Mouse (Mus musculus) heart, embryonic 14.5 days (tissue): ENCODE measurements around the gene Stag1. TPM values are rescaled to one million over a fixed set of nuclear protein-coding genes. Genes with fewer than 3 reads are reported as not detected.

Experiments
- ATAC-seq: fragments of 200-750 bp; cut with Nextera tagmentation; 2 replicates; pipeline ENCODE4 v1.8.0; 2017; ENCODE audit warnings: low read depth, moderate TSS enrichment; ENCODE audit not compliant: insufficient number of reproducible peaks, insufficient read depth, low FRiP score
- H3K27ac ChIP-seq, 2 experiments: fragments of 200-500 bp in 1 of 2; fragments of 300-500 bp in 1 of 2; sonication (generic) in 1 of 2; replicated peaks in 1 of 2; 2 replicates each; pipeline ENCODE4 v1.5.1; 2012 to 2014; ENCODE audit warnings: low read depth in 2 of 2, low read length in 2 of 2, control low read depth in 1 of 2, mild to moderate bottlenecking in 1 of 2, mixed read lengths in 1 of 2; ENCODE audit not compliant: control insufficient read depth in 1 of 2, insufficient read depth in 1 of 2
- H3K27me3 ChIP-seq: fragments of 300-500 bp; sonication (generic); 2 replicates; pipeline ENCODE4 v1.6.1; 2014; ENCODE audit warnings: mild to moderate bottlenecking, low read length, control low read depth; ENCODE audit not compliant: control insufficient read depth, insufficient read depth
- H3K36me3 ChIP-seq: fragments of 300-500 bp; sonication (generic); 2 replicates; pipeline ENCODE4 v1.6.1; 2014; ENCODE audit warnings: mild to moderate bottlenecking, control low read depth, low read length, mixed read lengths; ENCODE audit not compliant: control insufficient read depth, insufficient read depth
- H3K4me1 ChIP-seq, 2 experiments: fragments of 200-500 bp in 1 of 2; fragments of 300-500 bp in 1 of 2; sonication (generic) in 1 of 2; 2 replicates each; pipeline ENCODE4 v1.6.1; 2012 to 2014; ENCODE audit warnings: low read length in 2 of 2, control low read depth in 1 of 2, mixed read lengths in 1 of 2; ENCODE audit not compliant: control insufficient read depth in 2 of 2, insufficient read depth in 2 of 2
- H3K4me2 ChIP-seq: fragments of 300-500 bp; sonication (generic); 2 replicates; pipeline ENCODE4 v1.6.1; 2014; ENCODE audit warnings: mild to moderate bottlenecking, low read length
- H3K4me3 ChIP-seq, 2 experiments: fragments of 200-500 bp in 1 of 2; fragments of 300-500 bp in 1 of 2; sonication (generic) in 1 of 2; 2 replicates each; pipeline ENCODE4 v1.5.1; 2012 to 2014; ENCODE audit warnings: low read length in 2 of 2, mild to moderate bottlenecking in 2 of 2, control low read depth in 1 of 2, low read depth in 1 of 2, moderate library complexity in 1 of 2; ENCODE audit not compliant: control insufficient read depth in 1 of 2, insufficient read depth in 1 of 2
- H3K9ac ChIP-seq: fragments of 300-500 bp; sonication (generic); 2 replicates; pipeline ENCODE4 v1.6.1; 2014; ENCODE audit warnings: mild to moderate bottlenecking, low read length
- H3K9me3 ChIP-seq: fragments of 300-500 bp; sonication (generic); 2 replicates; pipeline ENCODE4 v1.6.1; 2016; ENCODE audit warnings: low read length, control low read depth; ENCODE audit not compliant: control insufficient read depth
- WGBS: fragments of 180-500 bp; shearing (Covaris S2); extraction: QIAGEN DNeasy Blood & Tissue Kit; methylation state at CpG from one replicate; pipeline ENCODE4 v1.1.7; 2014; 5-methylcytosine and 5-hydroxymethylcytosine counted together
- polyA plus RNA-seq: library from polyadenylated mRNA; unstranded; fragments of >200 nt; fragmentation: Nextera tagmentation; extraction: Ambion mirVana; gene quantifications from 2 replicates; pipeline ENCODE4 v1.2.1, GENCODE M21; 2014

The Stag1 gene
- polyA plus RNA-seq, 1 experiment from 2014 or later: 34.8 TPM

DNA sequence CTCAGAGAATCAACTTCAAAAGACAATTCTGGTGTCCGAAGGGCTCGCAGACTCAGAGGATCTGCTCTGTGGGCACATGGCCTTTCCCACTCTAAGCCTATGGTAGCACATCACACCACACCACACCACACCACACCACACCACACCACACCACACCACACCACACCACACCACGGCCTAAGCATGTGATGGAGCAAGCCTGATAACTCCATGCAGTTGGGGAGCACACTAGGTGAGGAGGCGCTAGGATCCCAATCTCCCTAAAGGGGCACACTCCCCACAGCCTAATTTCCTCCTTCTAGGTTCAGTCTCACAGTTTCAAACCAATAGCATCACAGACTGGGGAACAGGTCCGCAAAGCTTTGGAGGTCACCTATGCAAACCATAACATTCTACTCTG, 381.1 kb downstream of the Stag1 start:
- H3K36me3 ChIP-seq: peaks cover 12% of the 10 kb centered on the region; the same call in 1 of the 2 replicates
- H3K27me3 ChIP-seq: no peaks in the 10 kb centered on the region
- peaks cover 10% of the 10 kb centered on the region for H3K9me3 ChIP-seq
- no peak overlapping the region for H3K9ac ChIP-seq
- H3K4me1 ChIP-seq: no peaks in the 10 kb centered on the region; a peak in 2 of 4 replicates
- 88% methylated on average over 5 of the region's 5 CpGs for WGBS
- no peak for ATAC-seq
- H3K4me3 ChIP-seq: no peak overlapping the region
- no peak overlapping the region for H3K27ac ChIP-seq
- no peak overlapping the region for H3K4me2 ChIP-seq

DNA sequence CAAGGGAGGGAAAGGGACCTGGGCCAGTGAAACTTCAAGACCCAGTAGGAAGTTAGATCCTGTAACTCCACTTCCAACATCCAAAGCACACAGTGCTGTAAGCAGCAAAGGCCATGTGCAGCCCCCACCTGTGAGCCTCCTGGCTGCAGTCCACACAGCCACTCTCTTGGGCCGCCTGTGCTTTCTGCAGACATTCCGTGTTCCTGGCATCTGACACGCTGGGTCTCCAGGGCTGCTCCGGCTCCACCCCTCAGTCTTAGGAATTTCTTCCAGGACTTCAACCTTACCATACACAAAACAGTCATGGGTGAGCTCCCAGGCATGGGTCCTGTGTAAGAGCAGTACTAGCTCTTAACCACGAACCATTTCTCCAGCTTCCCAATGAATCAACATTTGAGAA, 381.7 kb downstream of the Stag1 start:
- WGBS: 54% methylated on average over 5 of the region's 5 CpGs
- H3K9ac ChIP-seq: no peak overlapping the region
- no peaks in the 10 kb centered on the region for H3K27me3 ChIP-seq
- H3K4me2 ChIP-seq: no peak overlapping the region
- H3K4me1 ChIP-seq: no peaks in the 10 kb centered on the region; a peak in 2 of 4 replicates
- no peak overlapping the region for H3K4me3 ChIP-seq
- no peak for ATAC-seq
- no peak overlapping the region for H3K27ac ChIP-seq
- H3K9me3 ChIP-seq: peaks cover 10% of the 10 kb centered on the region
- peaks cover 17% of the 10 kb centered on the region; the same call in 1 of the 2 replicates for H3K36me3 ChIP-seq

DNA sequence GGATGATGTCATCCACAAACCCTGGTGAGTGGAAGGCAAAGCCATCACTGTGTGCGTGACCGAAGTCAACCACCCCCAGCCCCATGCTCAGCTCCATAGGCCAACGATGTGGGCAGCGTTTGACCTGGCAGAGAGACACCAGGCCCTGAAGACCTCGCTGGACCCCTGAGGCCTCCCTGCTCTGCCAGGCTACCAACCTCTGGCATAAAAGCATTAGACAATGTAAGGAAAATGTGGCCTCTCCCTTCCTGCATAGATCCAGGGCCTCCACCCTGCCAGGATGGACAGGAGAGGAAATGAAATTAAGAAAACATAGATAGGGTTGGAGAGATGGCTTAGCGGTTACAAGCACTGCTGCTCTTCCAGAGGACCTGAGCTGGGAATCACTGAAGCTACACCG, 385.2 kb downstream of the Stag1 start:
- H3K27me3 ChIP-seq: no peaks in the 10 kb centered on the region
- H3K4me2 ChIP-seq: no peak overlapping the region
- 73% methylated on average over 7 of the region's 7 CpGs for WGBS
- H3K9me3 ChIP-seq: no peaks in the 10 kb centered on the region
- H3K4me1 ChIP-seq: no peaks in the 10 kb centered on the region; a peak in 2 of 4 replicates
- H3K4me3 ChIP-seq: no peak overlapping the region
- H3K9ac ChIP-seq: no peak overlapping the region
- H3K27ac ChIP-seq: peak overlapping the region in 1 of 2 experiments; percentile 2; a peak in 1 of 4 replicates
- peaks cover 30% of the 10 kb centered on the region; the same call in 1 of the 2 replicates for H3K36me3 ChIP-seq
- ATAC-seq: no peak; the same call in 1 of the 2 replicates

DNA sequence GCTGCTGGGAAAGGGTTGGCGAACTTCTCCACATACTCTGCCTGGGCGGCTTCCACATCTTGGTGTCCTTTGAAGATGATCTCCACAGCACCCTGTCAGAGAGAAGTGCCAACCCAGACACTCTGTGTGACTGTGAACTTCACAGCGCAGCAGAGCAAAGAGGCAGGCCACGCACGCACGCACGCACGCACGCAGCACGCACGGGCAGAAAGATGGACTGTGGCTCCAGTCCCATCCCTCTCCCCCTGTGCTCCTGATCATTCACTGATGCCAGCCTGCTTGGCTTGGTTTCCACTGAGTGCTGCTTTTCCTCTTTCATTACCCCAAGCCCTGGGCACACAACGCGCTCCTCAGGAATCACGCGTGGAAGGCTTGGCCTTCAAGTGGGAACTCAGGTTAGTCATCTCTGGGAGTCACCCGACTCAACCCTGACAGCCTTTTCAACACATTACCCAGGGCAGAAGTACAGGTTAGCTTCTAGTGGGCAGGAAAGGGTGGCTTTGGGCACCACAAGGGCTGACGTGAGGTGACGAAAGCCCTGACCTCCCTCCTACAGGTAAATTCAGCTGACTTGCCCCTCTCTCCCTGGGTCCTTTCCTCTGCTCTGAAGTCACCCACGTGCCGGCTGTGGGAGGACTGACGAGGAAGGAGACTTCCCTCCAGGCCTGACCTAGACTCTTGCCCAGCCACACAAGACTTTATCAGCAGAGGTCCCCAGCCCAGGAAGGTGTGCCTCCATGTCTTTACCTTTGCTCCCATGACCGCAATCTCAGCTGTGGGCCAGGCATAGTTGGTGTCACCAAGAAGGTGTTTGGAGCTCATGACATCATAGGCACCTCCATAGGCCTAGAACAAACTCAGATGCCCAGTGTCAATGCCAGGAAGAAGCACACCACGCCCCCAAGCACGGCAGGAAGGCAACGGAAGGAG, 387.0 kb downstream of the Stag1 start:
- Histone ChIP-seq H3K36me3 (peaks cover 37% of the 10 kb centered on the region; the same call in 1 of the 2 replicates), H3K9me3 (0 out of 2 replicates have a peak, but pooled peaks cover 3% of the 10 kb centered on the region), H3K9ac (no peak overlapping the region), H3K27ac (no peak overlapping the region), H3K27me3 (no peaks in the 10 kb centered on the region), H3K4me3 (no peak overlapping the region), H3K4me2 (no peak overlapping the region), H3K4me1 (no peaks in the 10 kb centered on the region; a peak in 2 of 4 replicates)
- WGBS: 91% methylated on average over 25 of the region's 25 CpGs
- no peak for ATAC-seq

DNA sequence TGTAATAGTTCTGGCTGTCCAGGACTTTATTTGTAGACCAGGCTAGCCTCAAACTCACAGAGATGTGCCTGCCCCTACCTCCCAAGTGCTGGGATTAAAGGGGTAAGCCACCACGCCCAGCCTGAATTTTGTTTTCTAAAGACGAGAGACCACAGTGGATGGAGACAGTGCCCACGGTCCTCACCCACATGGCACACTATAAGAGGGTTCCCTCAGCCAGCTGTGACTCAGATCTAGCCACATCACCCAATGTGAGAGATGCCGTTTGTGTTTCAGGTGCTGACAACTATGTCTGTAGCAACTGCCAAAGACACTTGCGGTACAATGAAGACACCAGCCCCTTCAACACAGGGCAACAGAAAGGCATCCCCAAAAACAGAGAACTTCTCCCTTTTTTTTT, 389.4 kb downstream of the Stag1 start:
- Histone ChIP-seq H3K9ac (no peak overlapping the region), H3K27ac (no peak overlapping the region), H3K4me1 (no peaks in the 10 kb centered on the region; a peak in 1 of 4 replicates), H3K36me3 (peaks cover 37% of the 10 kb centered on the region; the same call in 1 of the 2 replicates), H3K9me3 (0 out of 2 replicates have a peak, but pooled peaks cover 3% of the 10 kb centered on the region), H3K4me2 (no peak overlapping the region), H3K27me3 (no peaks in the 10 kb centered on the region), H3K4me3 (no peak overlapping the region)
- WGBS: 87% methylated on average over 5 of the region's 5 CpGs
- ATAC-seq: no peak

DNA sequence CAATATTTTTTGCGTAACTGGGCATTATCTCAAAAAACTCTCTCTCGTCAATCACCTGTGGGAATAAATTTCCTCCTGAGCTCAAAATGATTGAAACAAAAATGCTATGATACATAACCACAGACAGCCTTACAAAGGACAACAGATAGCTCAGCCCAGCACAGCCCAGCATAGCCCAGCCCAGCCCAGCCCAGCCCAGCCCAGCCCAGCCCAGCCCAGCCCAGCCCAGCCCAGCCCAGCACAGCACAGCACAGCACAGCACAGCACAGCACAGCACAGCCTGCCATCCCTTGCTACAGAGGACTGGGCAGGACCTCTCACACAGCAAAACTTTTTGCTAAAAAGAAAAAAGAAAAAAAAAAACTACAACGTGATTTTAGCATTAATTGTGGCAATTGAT, 390.3 kb downstream of the Stag1 start:
- 91% methylated on average over 3 of the region's 3 CpGs for whole genome bisulfite sequencing
- Histone ChIP-seq H3K4me2 (no peak overlapping the region), H3K4me3 (no peak overlapping the region), H3K9ac (no peak overlapping the region), H3K36me3 (peaks cover 35% of the 10 kb centered on the region; the same call in 1 of the 2 replicates), H3K4me1 (no peaks in the 10 kb centered on the region), H3K9me3 (0 out of 2 replicates have a peak, but pooled peaks cover 3% of the 10 kb centered on the region), H3K27ac (no peak overlapping the region), H3K27me3 (no peaks in the 10 kb centered on the region)
- ATAC-seq: no peak

DNA sequence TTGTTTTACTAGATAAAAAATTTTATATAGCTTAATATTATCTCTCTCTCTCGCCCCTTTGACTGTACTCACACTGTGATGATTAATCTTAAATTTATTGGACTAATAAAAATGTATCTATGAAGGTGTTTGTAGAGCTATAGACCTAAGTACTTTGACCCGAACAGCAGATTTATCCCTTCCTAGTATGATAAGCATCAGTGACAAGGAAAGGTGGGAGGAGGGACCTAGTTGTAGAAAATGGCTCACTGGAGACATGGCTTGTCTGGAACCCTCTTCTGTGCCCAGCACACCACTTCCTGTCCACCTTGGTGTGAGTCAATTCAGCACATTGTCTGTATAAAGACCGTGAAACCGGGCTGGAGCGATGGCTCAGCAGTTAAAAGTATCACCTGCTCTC, 393.0 kb downstream of the Stag1 start:
- no peak overlapping the region for H3K9ac ChIP-seq
- ATAC-seq: no peak
- peaks cover 25% of the 10 kb centered on the region for H3K36me3 ChIP-seq
- H3K27ac ChIP-seq: no peak overlapping the region
- 0 out of 2 replicates have a peak, but pooled peaks cover 3% of the 10 kb centered on the region for H3K9me3 ChIP-seq
- no peaks in the 10 kb centered on the region for H3K4me1 ChIP-seq
- H3K4me2 ChIP-seq: no peak overlapping the region
- H3K4me3 ChIP-seq: no peak overlapping the region
- no peaks in the 10 kb centered on the region for H3K27me3 ChIP-seq
- WGBS: 86% methylated on average over 5 of the region's 5 CpGs
